Comparison of ENCODE assay signal across 10 mouse cellular contexts in genomic region chr7:92964754-92965501, GRCm38 (mm10).
A peak's percentile ranks its signal among the peaks of the same experiment; 100 is the strongest.
DNase-seq lines count a peak whose midpoint lies in the region; ATAC-seq lines count a peak whose summit lies in the region.
"Had no signal": no experiment of that assay in that cellular context is flagged by ENCODE, and none has a peak within 500 bp of the region (broad histone marks: within the 10 kb centered on the region; RNA-seq: fewer than 3 reads in every experiment).

No protein-coding gene starts in this region.

- H3K4me3 ChIP-seq in kidney, embryonic 14.5 days (ENCODE audit: low read length) = no peak overlapping the region
- no peak overlapping the region for H3K4me3 ChIP-seq in forebrain, embryonic 15.5 days
- H3K4me3 ChIP-seq: embryonic facial prominence, embryonic 13.5 days; liver, embryonic 15.5 days had no signal

- H3K4me2 ChIP-seq in kidney, embryonic 14.5 days (replicated peaks; ENCODE audit: low read depth, low read length) = no peak overlapping the region
- no peak overlapping the region for H3K4me2 ChIP-seq in forebrain, embryonic 15.5 days (replicated peaks)
- H3K4me2 ChIP-seq: embryonic facial prominence, embryonic 13.5 days; liver, embryonic 15.5 days had no signal

- no peak overlapping the region for H3K9ac ChIP-seq in kidney, embryonic 14.5 days (ENCODE audit: low read depth, low read length)
- no peak overlapping the region for H3K9ac ChIP-seq in forebrain, embryonic 15.5 days (replicated peaks)
- H3K9ac ChIP-seq: embryonic facial prominence, embryonic 13.5 days; liver, embryonic 15.5 days had no signal

- 64% methylated on average over 3 of the region's 3 CpGs for WGBS in kidney, embryonic 14.5 days
- 82% methylated on average over 3 of the region's 3 CpGs for WGBS in forebrain, embryonic 15.5 days

- no peaks in the 10 kb centered on the region for H3K9me3 ChIP-seq in kidney, embryonic 14.5 days (ENCODE audit: control insufficient read depth, low read length)
- H3K9me3 ChIP-seq in forebrain, embryonic 15.5 days = no peaks in the 10 kb centered on the region
- H3K9me3 ChIP-seq: embryonic facial prominence, embryonic 13.5 days; liver, embryonic 15.5 days had no signal

- no peak for DNase-seq in kidney, adult 11 months
- peak; percentile 56 for DNase-seq in ZHBTc4 (ENCODE audit: low read depth, low spot score)
- DNase-seq in lung, postnatal 25 days (ENCODE audit: low spot score) = peak; percentile 67
- no peak for DNase-seq in right cerebral cortex, postnatal 14 days

- no peaks in the 10 kb centered on the region for H3K27me3 ChIP-seq in kidney, embryonic 14.5 days (ENCODE audit: control insufficient read depth, insufficient read depth, low read length)
- no peaks in the 10 kb centered on the region for H3K27me3 ChIP-seq in forebrain, embryonic 15.5 days
- H3K27me3 ChIP-seq: liver, embryonic 15.5 days had no signal

- no peak overlapping the region for H3K27ac ChIP-seq in kidney, embryonic 14.5 days (ENCODE audit: low read depth, low read length)
- no peak overlapping the region for H3K27ac ChIP-seq in forebrain, embryonic 15.5 days (replicated peaks)
- H3K27ac ChIP-seq: embryonic facial prominence, embryonic 13.5 days; liver, embryonic 15.5 days had no signal

- ATAC-seq in kidney, embryonic 14.5 days (ENCODE audit: low FRiP score, low TSS enrichment) = peak; percentile 66; the same call in 1 of the 2 replicates
- peak; percentile 65 for ATAC-seq in CD4-positive, CD25-positive, alpha-beta regulatory T cell, adult 4 months
- peak; percentile 81 for ATAC-seq in forebrain, embryonic 15.5 days (replicated peaks)
- no peak for ATAC-seq in activated CD4-positive, CD25-positive, alpha-beta regulatory T cell, adult 4 months

- H3K36me3 ChIP-seq in kidney, embryonic 14.5 days (ENCODE audit: control insufficient read depth, insufficient read depth, low read length) = no peaks in the 10 kb centered on the region
- H3K36me3 ChIP-seq in forebrain, embryonic 15.5 days = no peaks in the 10 kb centered on the region
- H3K36me3 ChIP-seq: embryonic facial prominence, embryonic 13.5 days; liver, embryonic 15.5 days had no signal

- no peaks in the 10 kb centered on the region for H3K4me1 ChIP-seq in kidney, embryonic 14.5 days (ENCODE audit: control insufficient read depth, insufficient read depth, low read length)
- H3K4me1 ChIP-seq in forebrain, embryonic 15.5 days = no peaks in the 10 kb centered on the region
- H3K4me1 ChIP-seq: embryonic facial prominence, embryonic 13.5 days; liver, embryonic 15.5 days had no signal

Comparison
In these comparisons a context has a peak if more than half of its experiments do, and no peak if none do; other contexts are left out.
1. DNase-seq: peak in ZHBTc4 (single experiment) and lung, postnatal 25 days (single experiment); none in kidney, adult 11 months (single experiment) and right cerebral cortex, postnatal 14 days (single experiment).